Mouse (Mus musculus) embryonic facial prominence, embryonic 14.5 days (tissue): ENCODE measurements around the gene Ngfr. TPM values are rescaled to one million over a fixed set of nuclear protein-coding genes. Genes with fewer than 3 reads are reported as not detected.

ENCODE experiments used
- ATAC-seq: fragments of 200-750 bp; cut with Nextera tagmentation; 2 replicates; pipeline ENCODE4 v1.8.0; 2017; ENCODE audit warnings: low read depth, moderate number of reproducible peaks, moderate TSS enrichment
- DNase-seq: peaks from one replicate; pipeline ENCODE4 v3.0.0-alpha.2; 2015; ENCODE audit warnings: low spot score
- H3K27ac ChIP-seq: fragments of 300-500 bp; sonication (generic); replicated peaks from 2 replicates; pipeline ENCODE4 v1.5.1; 2014; ENCODE audit warnings: low read depth, mild to moderate bottlenecking, low read length, moderate library complexity
- H3K27me3 ChIP-seq: fragments of 300-500 bp; sonication (generic); replicated peaks from 2 replicates; pipeline ENCODE4 v1.6.1; 2014; ENCODE audit warnings: low read length; ENCODE audit not compliant: control insufficient read depth, insufficient read depth
- H3K36me3 ChIP-seq: fragments of 300-500 bp; sonication (generic); 2 replicates; pipeline ENCODE4 v1.6.1; 2014; ENCODE audit warnings: low read length, mixed read lengths; ENCODE audit not compliant: control insufficient read depth, insufficient read depth
- H3K4me1 ChIP-seq: fragments of 300-500 bp; sonication (generic); 2 replicates; pipeline ENCODE4 v1.6.1; 2014; ENCODE audit warnings: antibody characterized with exemption, low read length; ENCODE audit not compliant: control insufficient read depth, insufficient read depth
- H3K4me2 ChIP-seq: fragments of 300-500 bp; sonication (generic); 2 replicates; pipeline ENCODE4 v1.6.1; 2014; ENCODE audit warnings: low read depth, mild to moderate bottlenecking, low read length, moderate library complexity, mixed read lengths
- H3K4me3 ChIP-seq: fragments of 300-500 bp; sonication (generic); 2 replicates; pipeline ENCODE4 v1.5.1; 2014; ENCODE audit warnings: low read depth, mild to moderate bottlenecking, low read length
- H3K9ac ChIP-seq: fragments of 300-500 bp; sonication (generic); 2 replicates; pipeline ENCODE4 v1.6.1; 2014; ENCODE audit warnings: low read depth, mild to moderate bottlenecking, low read length, moderate library complexity, mixed read lengths
- H3K9me3 ChIP-seq: fragments of 300-500 bp; sonication (generic); 2 replicates; pipeline ENCODE4 v1.6.1; 2016; ENCODE audit warnings: low read length; ENCODE audit not compliant: control insufficient read depth
- WGBS: fragments of 180-500 bp; shearing (Covaris S2); extraction: QIAGEN DNeasy Blood & Tissue Kit; methylation state at CpG from one replicate; pipeline ENCODE4 v1.1.7; 2014; 5-methylcytosine and 5-hydroxymethylcytosine counted together
- polyA plus RNA-seq: library from polyadenylated mRNA; unstranded; fragments of >200 nt; fragmentation: Nextera tagmentation; extraction: Ambion mirVana; gene quantifications from 2 replicates; pipeline ENCODE4 v1.2.1, GENCODE M21; 2014

Gene Ngfr
- polyA plus RNA-seq = 47.5 and 58.7 TPM in 2 replicates

GRCm38 (mm10) chr11:95587423-95587951, at the start of gene Ngfr:
Gene Ngfr, minus strand, starts transcription at chr11:95587735.
- under 1% methylated on average over 21 of the region's 39 CpGs for WGBS

GRCm38 (mm10) chr11:95635030-95635429, 47.5 kb upstream of the Ngfr start:
- Histone ChIP-seq H3K27me3 (no peaks in the 10 kb centered on the region), H3K4me2 (no peak overlapping the region), H3K9ac (no peak overlapping the region), H3K4me3 (no peak overlapping the region), H3K36me3 (no peaks in the 10 kb centered on the region), H3K9me3 (no peaks in the 10 kb centered on the region), H3K4me1 (peaks cover 38% of the 10 kb centered on the region), H3K27ac (no peak overlapping the region; the same call in 1 of the 2 replicates)
- peak; percentile 79 for DNase-seq
- 7% methylated on average over 2 of the region's 2 CpGs for WGBS
- peak; percentile 28 for ATAC-seq

More at GRCm38 (mm10) chr11:95587423-95587951, at the start of gene Ngfr:
- peaks cover 44% of the 10 kb centered on the region for H3K27me3 ChIP-seq
- H3K4me2 ChIP-seq = peak within 1 kb of the TSS; percentile 81
- H3K9ac ChIP-seq = peak within 1 kb of the TSS; percentile 53
- H3K36me3 ChIP-seq = no peaks in the 10 kb centered on the region
- H3K9me3 ChIP-seq = no peaks in the 10 kb centered on the region
- DNase-seq = peak; percentile 90
- H3K27ac ChIP-seq = no peak within 1 kb of the TSS
- peaks cover 29% of the 10 kb centered on the region for H3K4me1 ChIP-seq
- peak; percentile 75 for ATAC-seq
- H3K4me3 ChIP-seq = peak within 1 kb of the TSS; percentile 49

GRCm38 (mm10) chr11:95633512-95634000, 46.0 kb upstream of the Ngfr start:
- 74% methylated on average over 2 of the region's 2 CpGs for WGBS
- Histone ChIP-seq H3K36me3 (no peaks in the 10 kb centered on the region), H3K4me3 (no peak overlapping the region), H3K4me2 (no peak overlapping the region), H3K27ac (no peak overlapping the region), H3K27me3 (no peaks in the 10 kb centered on the region), H3K9me3 (no peaks in the 10 kb centered on the region), H3K9ac (no peak overlapping the region), H3K4me1 (peaks cover 37% of the 10 kb centered on the region)
- ATAC-seq (peak; percentile 19; the same call in 1 of the 2 replicates), DNase-seq (no peak)

GRCm38 (mm10) chr11:95632474-95632873, 44.9 kb upstream of the Ngfr start:
- no peak overlapping the region for H3K4me2 ChIP-seq
- H3K27me3 ChIP-seq = no peaks in the 10 kb centered on the region
- H3K9me3 ChIP-seq = no peaks in the 10 kb centered on the region
- no peak overlapping the region for H3K4me3 ChIP-seq
- DNase-seq (no peak), ATAC-seq (no peak)
- H3K4me1 ChIP-seq = peaks cover 37% of the 10 kb centered on the region
- H3K9ac ChIP-seq = no peak overlapping the region
- no peaks in the 10 kb centered on the region for H3K36me3 ChIP-seq
- H3K27ac ChIP-seq = peak overlapping the region; percentile 69; the same call in 1 of the 2 replicates
- WGBS = 59% methylated on average over 6 of the region's 6 CpGs

- H3K27ac ChIP-seq = peak overlapping the region; percentile 69
- DNase-seq (peak; percentile 89), ATAC-seq (peak; percentile 80)
- no peaks in the 10 kb centered on the region for H3K36me3 ChIP-seq
- peak overlapping the region; percentile 15; the same call in 1 of the 2 replicates for H3K4me2 ChIP-seq
- no peak overlapping the region for H3K4me3 ChIP-seq
- no peaks in the 10 kb centered on the region for H3K9me3 ChIP-seq
- WGBS = 26% methylated on average over 4 of the region's 4 CpGs
- H3K9ac ChIP-seq = no peak overlapping the region
- no peaks in the 10 kb centered on the region for H3K27me3 ChIP-seq
- peaks cover 37% of the 10 kb centered on the region for H3K4me1 ChIP-seq
Observed at GRCm38 (mm10) chr11:95631301-95631700, 43.8 kb upstream of the Ngfr start.

GRCm38 (mm10) chr11:95630558-95630957, 43.0 kb upstream of the Ngfr start:
- no peak for ATAC-seq
- no peaks in the 10 kb centered on the region for H3K36me3 ChIP-seq
- WGBS = 86% methylated on average over 6 of the region's 6 CpGs
- H3K4me3 ChIP-seq = no peak overlapping the region
- no peak overlapping the region for H3K9ac ChIP-seq
- H3K9me3 ChIP-seq = no peaks in the 10 kb centered on the region
- H3K27me3 ChIP-seq = no peaks in the 10 kb centered on the region
- H3K27ac ChIP-seq = peak overlapping the region; percentile 77; the same call in 1 of the 2 replicates
- DNase-seq = no peak
- H3K4me1 ChIP-seq = peaks cover 37% of the 10 kb centered on the region
- no peak overlapping the region for H3K4me2 ChIP-seq

GRCm38 (mm10) chr11:95622426-95622825, 34.9 kb upstream of the Ngfr start:
- H3K4me2 ChIP-seq = no peak overlapping the region
- ATAC-seq (0 out of 2 replicates have a peak, but pooled peaks have one; percentile 12), DNase-seq (no peak)

GRCm38 (mm10) chr11:95621541-95622130, 34.1 kb upstream of the Ngfr start:
- 34% methylated on average over 9 of the region's 9 CpGs for WGBS
- H3K27ac ChIP-seq = no peak overlapping the region
- no peak for ATAC-seq

More at GRCm38 (mm10) chr11:95622426-95622825, 34.9 kb upstream of the Ngfr start:
- no peaks in the 10 kb centered on the region for H3K36me3 ChIP-seq
- no peaks in the 10 kb centered on the region for H3K27me3 ChIP-seq
- no peak overlapping the region for H3K27ac ChIP-seq
- H3K4me1 ChIP-seq = peaks cover 20% of the 10 kb centered on the region; the same call in 1 of the 2 replicates
- H3K9ac ChIP-seq = peak overlapping the region; percentile 5; the same call in 1 of the 2 replicates
- H3K4me3 ChIP-seq = no peak overlapping the region
- 56% methylated on average over 8 of the region's 8 CpGs for WGBS
- H3K9me3 ChIP-seq = no peaks in the 10 kb centered on the region

More at GRCm38 (mm10) chr11:95621541-95622130, 34.1 kb upstream of the Ngfr start:
- Histone ChIP-seq H3K4me2 (no peak overlapping the region), H3K9me3 (no peaks in the 10 kb centered on the region), H3K4me1 (peaks cover 20% of the 10 kb centered on the region; the same call in 1 of the 2 replicates), H3K27me3 (no peaks in the 10 kb centered on the region), H3K36me3 (no peaks in the 10 kb centered on the region), H3K9ac (no peak overlapping the region), H3K4me3 (no peak overlapping the region)
- no peak for DNase-seq
